Mouse (Mus musculus) CH12.LX (cell line): ENCODE measurements at regions not wholly inside any gene's neighbourhood (a gene's known extent, or its start where the extent isn't known, plus 50 kb on each side); places are given as distances from the start of the nearest gene placed in this dataset.

Experiments
- BHLHE40 ChIP-seq: IDR thresholded peaks from 2 replicates; pipeline ENCODE4 v1.6.1; 2011; ENCODE audit warnings: mild to moderate bottlenecking, low read depth, low read length, improper control_type of control experiment
- CTCF ChIP-seq, 2 experiments: IDR thresholded peaks in 1 of 2; conservative IDR thresholded peaks in 1 of 2; 2 replicates each; pipeline ENCODE4 v1.5.1; 2011 to 2012; ENCODE audit warnings: low read depth in 2 of 2, low read length in 2 of 2, improper control_type of control experiment in 1 of 2, inconsistent platforms in 1 of 2, mild to moderate bottlenecking in 1 of 2, moderate library complexity in 1 of 2
- GABPA ChIP-seq: IDR thresholded peaks from 2 replicates; pipeline ENCODE4 v1.6.1; 2012; ENCODE audit warnings: low read depth, low read length, improper control_type of control experiment, inconsistent platforms; ENCODE audit not compliant: insufficient replicate concordance
- HCFC1 ChIP-seq: IDR thresholded peaks from 2 replicates; pipeline ENCODE4 v1.6.1; 2012; ENCODE audit warnings: low read depth, mild to moderate bottlenecking, inconsistent platforms, low read length, improper control_type of control experiment
- RCOR1 ChIP-seq: conservative IDR thresholded peaks from 2 replicates; pipeline ENCODE4 v1.6.1; 2012; ENCODE audit warnings: low read depth, mild to moderate bottlenecking, inconsistent platforms, low read length, improper control_type of control experiment
- SMC3 ChIP-seq: IDR thresholded peaks from 2 replicates; pipeline ENCODE4 v1.6.1; 2011; ENCODE audit warnings: low read depth, low read length, improper control_type of control experiment
- USF1 ChIP-seq: IDR thresholded peaks from 2 replicates; pipeline ENCODE4 v1.6.1; 2014; ENCODE audit warnings: low read depth, mild to moderate bottlenecking, inconsistent platforms, low read length, improper control_type of control experiment
- USF2 ChIP-seq: conservative IDR thresholded peaks from 2 replicates; pipeline ENCODE4 v1.6.1; 2011; ENCODE audit warnings: low read depth, low read length, improper control_type of control experiment
- ZC3H11A ChIP-seq: IDR thresholded peaks from 2 replicates; pipeline ENCODE4 v1.6.1; 2012; ENCODE audit warnings: low read depth, mild to moderate bottlenecking, inconsistent platforms, low read length, improper control_type of control experiment
- ZMIZ1 ChIP-seq: IDR thresholded peaks from 2 replicates; pipeline ENCODE4 v1.6.1; 2012; ENCODE audit warnings: low read depth, mild to moderate bottlenecking, inconsistent platforms, low read length, improper control_type of control experiment

DNA sequence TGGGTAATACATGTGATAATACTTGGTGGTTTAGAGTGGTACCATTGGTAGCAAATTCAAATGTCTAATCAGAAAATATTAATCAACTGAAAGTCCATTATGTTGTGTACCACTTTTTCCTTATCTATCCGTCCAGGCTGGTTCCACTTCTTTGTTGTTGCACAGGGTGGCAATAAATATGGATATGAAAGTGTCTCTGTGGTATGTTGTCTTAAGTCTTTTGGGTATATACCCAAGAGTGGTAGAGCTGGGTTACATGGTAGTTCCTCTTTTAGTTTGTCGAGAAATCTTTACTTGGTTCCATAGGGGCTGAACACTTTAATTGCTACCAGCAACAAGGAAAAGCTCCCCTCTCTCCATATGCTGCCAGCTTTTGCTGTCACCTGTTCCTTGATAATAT lies 184.9 kb downstream of the 4933412E24Rik start:
- TF ChIP-seq BHLHE40 = no peak
- TF ChIP-seq USF2 = no peak
- no peak for TF ChIP-seq SMC3
- no peak for TF ChIP-seq CTCF (conservative IDR thresholded peaks at IDR 0.05 in 1 of 2, IDR thresholded peaks at IDR 0.05 in 1 of 2; ENCODE audit: low read depth in 2 of 2, low read length in 2 of 2)
- no peak for TF ChIP-seq USF1
- no peak for TF ChIP-seq ZMIZ1
- TF ChIP-seq HCFC1 = no peak
- TF ChIP-seq GABPA = no peak
- TF ChIP-seq ZC3H11A = no peak
- TF ChIP-seq RCOR1 = no peak
